ENCODE assay signal across 8 mouse cellular contexts in the genomic region with DNA sequence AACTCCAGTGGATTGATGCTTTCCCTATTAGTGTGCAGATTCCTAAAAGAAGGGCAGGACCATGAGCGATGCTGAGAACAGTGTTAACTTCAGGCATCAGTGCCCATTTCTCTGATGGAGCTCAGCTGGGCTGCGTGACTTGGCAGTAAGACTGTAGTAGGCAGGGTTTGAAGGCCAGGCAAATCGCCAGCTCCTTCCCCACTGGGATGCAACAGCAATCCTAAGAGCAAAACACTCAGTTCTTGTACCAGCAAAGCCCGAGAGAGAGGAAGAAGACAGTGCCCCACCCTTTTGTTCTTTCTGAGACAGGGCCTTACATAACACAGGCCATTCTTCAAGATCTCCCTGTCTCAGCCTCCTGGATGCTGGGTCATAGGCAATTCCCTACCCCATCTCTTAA.
DNase-seq lines count a peak whose midpoint lies in the region; ATAC-seq and TF ChIP-seq lines count a peak whose summit lies in the region.

No protein-coding gene starts in this region.

- no peak overlapping the region for H3K9ac ChIP-seq in forebrain, embryonic 15.5 days (replicated peaks)
- H3K9ac ChIP-seq in forebrain, embryonic 13.5 days, result no peak overlapping the region
- H3K9ac ChIP-seq in lung, embryonic 16.5 days (ENCODE audit: low read length), result no peak overlapping the region

- H3ac ChIP-seq in C2C12 (ENCODE audit: control insufficient read depth, insufficient read length, low read depth), result no peak overlapping the region

- no peaks in the 10 kb centered on the region for H3K79me2 ChIP-seq in C2C12 (ENCODE audit: control insufficient read depth, insufficient read depth)

- peak; percentile 49 for ATAC-seq in forebrain, embryonic 15.5 days (replicated peaks)
- no peak for ATAC-seq in forebrain, embryonic 13.5 days
- ATAC-seq in lung, embryonic 16.5 days (ENCODE audit: low read depth), result peak; percentile 67; the same call in 1 of the 2 replicates

- H3K79me3 ChIP-seq in C2C12 (ENCODE audit: low read depth), result no peaks in the 10 kb centered on the region

- no peaks in the 10 kb centered on the region for H3K36me3 ChIP-seq in forebrain, embryonic 15.5 days
- H3K36me3 ChIP-seq in forebrain, embryonic 13.5 days (ENCODE audit: poor library complexity, severe bottlenecking), result no peaks in the 10 kb centered on the region
- no peaks in the 10 kb centered on the region for H3K36me3 ChIP-seq in C2C12 (ENCODE audit: control insufficient read depth, insufficient read depth)
- H3K36me3 ChIP-seq in lung, embryonic 16.5 days (ENCODE audit: control insufficient read depth, insufficient read depth, low read length), result no peaks in the 10 kb centered on the region; the same call in 1 of the 2 replicates

- peaks cover 29% of the 10 kb centered on the region for H3K4me1 ChIP-seq in forebrain, embryonic 15.5 days
- H3K4me1 ChIP-seq in forebrain, embryonic 13.5 days, result 0 out of 2 replicates have a peak, but pooled peaks cover 6% of the 10 kb centered on the region
- H3K4me1 ChIP-seq in lung, embryonic 16.5 days (replicated peaks; ENCODE audit: control insufficient read depth, insufficient read depth, low read length), result peaks cover 9% of the 10 kb centered on the region

- H3K9me3 ChIP-seq in forebrain, embryonic 15.5 days, result no peaks in the 10 kb centered on the region
- peaks cover 3% of the 10 kb centered on the region; the same call in 1 of the 2 replicates for H3K9me3 ChIP-seq in forebrain, embryonic 13.5 days (replicated peaks)
- no peaks in the 10 kb centered on the region for H3K9me3 ChIP-seq in lung, embryonic 16.5 days (ENCODE audit: control insufficient read depth, low read length)

- 0 out of 2 replicates have a peak overlapping the region, but pooled peaks have one; percentile 24 for H3K27ac ChIP-seq in forebrain, embryonic 15.5 days (replicated peaks)
- H3K27ac ChIP-seq in forebrain, embryonic 13.5 days, result no peak overlapping the region; the same call in 1 of the 2 replicates
- H3K27ac ChIP-seq in lung, embryonic 16.5 days (ENCODE audit: low read length), result peak overlapping the region; percentile 44; the same call in 1 of the 2 replicates

- no peak overlapping the region for H3K4me2 ChIP-seq in forebrain, embryonic 15.5 days (replicated peaks)
- H3K4me2 ChIP-seq in forebrain, embryonic 13.5 days, result no peak overlapping the region
- H3K4me2 ChIP-seq in lung, embryonic 16.5 days (ENCODE audit: low read depth, low read length), result no peak overlapping the region

- no peak for TF ChIP-seq CTCF in C2C12 (IDR thresholded peaks at IDR 0.05; ENCODE audit: control insufficient read depth, insufficient read depth, insufficient read length)

- 43% methylated on average over 4 of the region's 4 CpGs for WGBS in forebrain, embryonic 15.5 days
- 55% methylated on average over 4 of the region's 4 CpGs for WGBS in forebrain, embryonic 13.5 days
- 51% methylated on average over 4 of the region's 4 CpGs for WGBS in lung, embryonic 16.5 days

- peak; percentile 67 to 72 for DNase-seq in cerebellum, postnatal 36 days
- DNase-seq in heart, postnatal 36 days, result peak; percentile 77 to 79
- DNase-seq in thymus, postnatal 36 days, result no peak
- no peak for DNase-seq in embryo, embryonic 10.5 days (ENCODE audit: low spot score)

- no peak overlapping the region for H3K4me3 ChIP-seq in forebrain, embryonic 15.5 days
- H3K4me3 ChIP-seq in forebrain, embryonic 13.5 days, result no peak overlapping the region
- no peak overlapping the region for H3K4me3 ChIP-seq in C2C12 (ENCODE audit: insufficient read depth, poor library complexity, severe bottlenecking)
- H3K4me3 ChIP-seq in lung, embryonic 16.5 days (ENCODE audit: low read length), result no peak overlapping the region

- intact Hi-C loops in heart, postnatal 36 days (cut with DNase I), result no loop called here

- no peaks in the 10 kb centered on the region for H3K27me3 ChIP-seq in forebrain, embryonic 15.5 days
- H3K27me3 ChIP-seq in forebrain, embryonic 13.5 days, result no peaks in the 10 kb centered on the region
- no peaks in the 10 kb centered on the region for H3K27me3 ChIP-seq in C2C12 (ENCODE audit: control insufficient read depth, insufficient read depth, insufficient read length)
- no peaks in the 10 kb centered on the region for H3K27me3 ChIP-seq in lung, embryonic 16.5 days (ENCODE audit: control insufficient read depth, insufficient read depth, low read depth, low read length)

TF ChIP-seq in C2C12, 6 proteins besides CTCF, POLR2A, EP300 and RAD21:
- TF ChIP-seq MYOD1 (IDR thresholded peaks at IDR 0.05; ENCODE audit: control insufficient read depth, insufficient read length, low read depth) (peak; percentile 30), USF1 (IDR thresholded peaks at IDR 0.05; ENCODE audit: low read depth) (no peak), MAX (IDR thresholded peaks at IDR 0.05) (no peak)
TF ChIP-seq in C2C12: peak in this region for 1.

Comparison
In these comparisons a context has a peak if more than half of its experiments do, and no peak if none do; other contexts are left out.
1. DNase-seq: peak in cerebellum, postnatal 36 days (2 of 2) and heart, postnatal 36 days (2 of 2); none in thymus, postnatal 36 days (0 of 2) and embryo, embryonic 10.5 days (single experiment).